In the genomic region with DNA sequence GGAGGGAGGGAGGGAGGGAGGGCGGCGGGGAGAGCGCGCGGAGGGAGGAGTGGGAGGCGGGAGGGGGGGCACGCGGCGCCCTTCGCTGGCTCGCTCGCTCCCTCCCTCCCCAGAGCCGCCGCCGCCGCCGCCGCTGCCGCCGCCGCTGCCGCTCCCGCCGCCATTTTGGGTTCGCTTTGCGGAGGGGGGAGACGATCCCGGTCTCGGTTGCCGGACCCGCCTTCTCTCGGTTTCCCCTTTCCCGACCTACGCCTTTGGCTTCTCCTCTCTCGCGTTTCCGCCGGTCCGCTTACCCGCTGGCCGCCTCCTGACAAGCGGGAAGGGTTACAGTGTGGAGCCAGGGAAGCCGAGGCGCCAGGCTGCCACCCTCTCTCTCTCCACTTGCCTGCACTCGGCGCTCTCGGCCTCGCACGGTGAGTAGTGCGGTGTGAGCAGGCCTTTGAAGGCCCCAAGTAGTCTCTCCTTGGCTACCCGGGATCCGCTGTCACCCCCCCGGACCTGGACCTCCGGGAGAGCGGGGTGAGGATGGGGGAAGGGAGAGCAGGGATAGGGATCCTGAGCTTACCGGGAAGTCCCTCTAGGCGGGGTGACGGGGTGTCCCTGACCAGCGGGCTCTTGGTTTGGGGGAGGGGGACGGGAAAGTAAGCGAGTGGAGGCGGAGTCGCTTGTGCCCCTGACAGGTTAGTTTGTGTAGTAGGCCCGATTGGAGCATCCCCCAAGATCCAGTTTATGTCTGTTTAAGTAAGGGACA, we compare ENCODE assay signal across 8 mouse cellular contexts. TPM values are rescaled to one million over a fixed set of nuclear protein-coding genes. Genes with fewer than 3 reads are reported as not detected.
DNase-seq lines count a peak whose midpoint lies in the region; ATAC-seq and TF ChIP-seq lines count a peak whose summit lies in the region.

Gene Ash1l (plus strand): TSS at position 47 of the 751 bp plus-strand sequence.
Gene Dap3 (minus strand): TSS at position 606 of the 751 bp plus-strand sequence.

- peaks cover 82% of the 10 kb centered on the region for H3K79me3 ChIP-seq in C2C12 (ENCODE audit: low read depth)

- H3K36me3 ChIP-seq in C2C12 (ENCODE audit: control insufficient read depth, insufficient read depth), result no peaks in the 10 kb centered on the region
- no peaks in the 10 kb centered on the region for H3K36me3 ChIP-seq in heart, embryonic 10.5 days
- H3K36me3 ChIP-seq in kidney, embryonic 14.5 days (ENCODE audit: control insufficient read depth, insufficient read depth, low read length), result no peaks in the 10 kb centered on the region
- H3K36me3 ChIP-seq in stomach, embryonic 14.5 days (ENCODE audit: control insufficient read depth, insufficient read depth, low read length), result no peaks in the 10 kb centered on the region

- TF ChIP-seq CTCF in C2C12 (IDR thresholded peaks at IDR 0.05; ENCODE audit: control insufficient read depth, insufficient read depth, insufficient read length), result no peak

- H3K9me3 ChIP-seq in heart, embryonic 10.5 days, result no peaks in the 10 kb centered on the region
- H3K9me3 ChIP-seq in kidney, embryonic 14.5 days (ENCODE audit: control insufficient read depth, low read length), result no peaks in the 10 kb centered on the region
- no peaks in the 10 kb centered on the region for H3K9me3 ChIP-seq in stomach, embryonic 14.5 days (ENCODE audit: control insufficient read depth, low read depth, low read length)

- peak; percentile 84 for ATAC-seq in erythroblast, adult 5-6 weeks (replicated peaks; ENCODE audit: low FRiP score, poor library complexity, severe bottlenecking)
- ATAC-seq in kidney, embryonic 14.5 days (ENCODE audit: low FRiP score, low TSS enrichment), result peak; percentile 83
- peak; percentile 71 for ATAC-seq in stomach, embryonic 14.5 days (ENCODE audit: insufficient number of reproducible peaks, insufficient read depth, low FRiP score, low read depth)

- H3K4me3 ChIP-seq in C2C12 (ENCODE audit: insufficient read depth, poor library complexity, severe bottlenecking), result peak within 1 kb of the TSS; percentile 81
- peak within 1 kb of the TSS; percentile 91 for H3K4me3 ChIP-seq in heart, embryonic 10.5 days
- H3K4me3 ChIP-seq in kidney, embryonic 14.5 days (ENCODE audit: low read length), result peak within 1 kb of the TSS; percentile 71
- peak within 1 kb of the TSS; percentile 59 for H3K4me3 ChIP-seq in stomach, embryonic 14.5 days (ENCODE audit: low read depth, low read length)

- 1% methylated on average over 45 of the region's 64 CpGs for WGBS in heart, embryonic 10.5 days
- under 1% methylated on average over 37 of the region's 64 CpGs for WGBS in kidney, embryonic 14.5 days
- under 1% methylated on average over 39 of the region's 64 CpGs for WGBS in stomach, embryonic 14.5 days

- H3K27me3 ChIP-seq in C2C12 (ENCODE audit: control insufficient read depth, insufficient read depth, insufficient read length), result no peaks in the 10 kb centered on the region
- no peaks in the 10 kb centered on the region for H3K27me3 ChIP-seq in heart, embryonic 10.5 days (ENCODE audit: insufficient read depth, poor library complexity, severe bottlenecking)
- no peaks in the 10 kb centered on the region for H3K27me3 ChIP-seq in kidney, embryonic 14.5 days (ENCODE audit: control insufficient read depth, insufficient read depth, low read length)
- no peaks in the 10 kb centered on the region for H3K27me3 ChIP-seq in stomach, embryonic 14.5 days (ENCODE audit: control insufficient read depth, insufficient read depth, low read length)

- H3K4me2 ChIP-seq in kidney, embryonic 14.5 days (replicated peaks; ENCODE audit: low read depth, low read length), result peak within 1 kb of the TSS; percentile 68
- peak within 1 kb of the TSS; percentile 68 for H3K4me2 ChIP-seq in stomach, embryonic 14.5 days (replicated peaks; ENCODE audit: low read depth, low read length)

- DNase-seq in adrenal gland, postnatal 4 days (ENCODE audit: low spot score in 2 of 2), result peak; percentile 65 to 68
- DNase-seq in heart, embryonic 10.5 days (ENCODE audit: low spot score), result peak; percentile 93
- DNase-seq in liver, result peak; percentile 81
- peak; percentile 43 to 74 for DNase-seq in monocyte, adult 2 months (ENCODE audit: low read depth in 1 of 2, low spot score in 2 of 2)

- H3K4me1 ChIP-seq in heart, embryonic 10.5 days, result peaks cover 26% of the 10 kb centered on the region
- peaks cover 19% of the 10 kb centered on the region for H3K4me1 ChIP-seq in kidney, embryonic 14.5 days (ENCODE audit: control insufficient read depth, insufficient read depth, low read length)
- H3K4me1 ChIP-seq in stomach, embryonic 14.5 days (ENCODE audit: control insufficient read depth, insufficient read depth, low read length), result peaks cover 13% of the 10 kb centered on the region; the same call in 1 of the 2 replicates

- peak within 1 kb of the TSS; percentile 85 for H3K9ac ChIP-seq in kidney, embryonic 14.5 days (ENCODE audit: low read depth, low read length)
- peak within 1 kb of the TSS; percentile 93 for H3K9ac ChIP-seq in stomach, embryonic 14.5 days (replicated peaks; ENCODE audit: low read depth, low read length)

- peaks cover 92% of the 10 kb centered on the region for H3K79me2 ChIP-seq in C2C12 (ENCODE audit: control insufficient read depth, insufficient read depth)

- H3ac ChIP-seq in C2C12 (ENCODE audit: control insufficient read depth, insufficient read length, low read depth), result peak within 1 kb of the TSS; percentile 94

- peak within 1 kb of the TSS; percentile 100 for H3K27ac ChIP-seq in heart, embryonic 10.5 days
- H3K27ac ChIP-seq in kidney, embryonic 14.5 days (ENCODE audit: low read depth, low read length), result peak within 1 kb of the TSS; percentile 98
- H3K27ac ChIP-seq in stomach, embryonic 14.5 days (ENCODE audit: low read length), result peak within 1 kb of the TSS; percentile 100

TF ChIP-seq in C2C12, 6 proteins besides CTCF, POLR2A, EP300 and RAD21:
- no peak for TF ChIP-seq USF1 (IDR thresholded peaks at IDR 0.05; ENCODE audit: low read depth)

RNA-seq across cellular contexts. Expression of gene Ash1l, which starts in this region (rescaled TPM):
- 5.4 TPM for polyA plus RNA-seq in C2C12 (2012; fragmentation: generic; extraction: Trizol)
- 10 to 100 TPM; 47.3 to 51.6 TPM for total RNA-seq in adrenal gland, postnatal 4 days (2021)
- total RNA-seq in erythroblast, adult 5-6 weeks (2015; ENCODE audit: low replicate concordance), result 21.1 and 22.5 TPM in 2 replicates
- total RNA-seq in erythroblast, adult 5-6 weeks (2017; ENCODE audit: low replicate concordance), result 18.2 and 25.5 TPM in 2 replicates
- 14.1 and 14.5 TPM in 2 replicates for polyA plus RNA-seq in heart, embryonic 10.5 days (2016; fragmentation: Nextera tagmentation; extraction: Ambion mirVana)
- 20.0 and 27.2 TPM in 2 replicates for polyA plus RNA-seq in kidney, embryonic 14.5 days (2014; fragmentation: Nextera tagmentation; extraction: Ambion mirVana)
- polyA plus RNA-seq in stomach, embryonic 14.5 days (2014; fragmentation: Nextera tagmentation; extraction: Ambion mirVana), result 30.8 and 31.4 TPM in 2 replicates

RNA-seq across cellular contexts. Expression of gene Dap3, which starts in this region (rescaled TPM):
- polyA plus RNA-seq in C2C12 (2012; fragmentation: generic; extraction: Trizol), result 123 TPM
- 100 to 1,000 TPM; 115 to 118 TPM for total RNA-seq in adrenal gland, postnatal 4 days (2021)
- total RNA-seq in erythroblast, adult 5-6 weeks (2015; ENCODE audit: low replicate concordance), result 40.2 and 46.2 TPM in 2 replicates
- total RNA-seq in erythroblast, adult 5-6 weeks (2017; ENCODE audit: low replicate concordance), result 27.0 and 28.7 TPM in 2 replicates
- 148 and 158 TPM in 2 replicates for polyA plus RNA-seq in heart, embryonic 10.5 days (2016; fragmentation: Nextera tagmentation; extraction: Ambion mirVana)
- polyA plus RNA-seq in kidney, embryonic 14.5 days (2014; fragmentation: Nextera tagmentation; extraction: Ambion mirVana), result 149 and 160 TPM in 2 replicates
- 137 and 149 TPM in 2 replicates for polyA plus RNA-seq in stomach, embryonic 14.5 days (2014; fragmentation: Nextera tagmentation; extraction: Ambion mirVana)

Comparison
In these comparisons a context has a peak if more than half of its experiments do, and no peak if none do; other contexts are left out.
1. Peak in every context shown above with its lines: DNase-seq, ATAC-seq, H3K4me3 ChIP-seq and H3K27ac ChIP-seq.